Mouse (Mus musculus): ENCODE measurements around the gene Bsnd.

DNA sequence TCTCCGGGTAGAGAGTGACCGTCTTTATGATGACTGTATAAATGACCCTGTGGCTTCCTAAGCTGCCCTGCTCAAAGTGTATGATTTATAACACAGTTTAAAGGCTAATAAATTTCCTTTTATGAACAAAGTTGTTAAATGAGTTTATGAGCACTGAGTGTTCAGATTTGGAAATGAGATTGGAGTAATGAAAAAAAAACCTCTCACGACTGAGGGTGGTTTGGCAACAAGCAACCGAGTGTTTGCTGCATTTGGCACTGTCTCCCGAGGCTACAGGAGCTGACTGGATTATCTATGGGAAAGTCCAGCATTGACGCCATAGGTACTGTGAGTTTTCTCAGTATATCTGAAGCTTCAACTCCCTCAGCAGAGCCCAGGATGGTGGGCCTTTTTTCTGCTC lies 22.5 kb upstream of the Bsnd start:
- no peak for TF ChIP-seq HCFC1 (IDR thresholded peaks at IDR 0.05; ENCODE audit: borderline replicate concordance, insufficient read depth, low read length)
- TF ChIP-seq MAFK (IDR thresholded peaks at IDR 0.05; ENCODE audit: insufficient read depth, low read depth, low read length) = no peak
- no peak for TF ChIP-seq ZC3H11A (IDR thresholded peaks at IDR 0.05; ENCODE audit: borderline replicate concordance, low read depth, low read length)
- no peak for TF ChIP-seq ZNF384 (IDR thresholded peaks at IDR 0.05; ENCODE audit: low read depth, low read length)

Measured in ES-E14 (cell line).